Mouse (Mus musculus) kidney, adult 2 months (tissue): ENCODE results near the gene Igf1.

Experiments
- CTCF ChIP-seq: fragments of 200-500 bp; conservative IDR thresholded peaks from 2 replicates; pipeline ENCODE4 v1.5.1; 2011; ENCODE audit warnings: low read depth, mild to moderate bottlenecking, control low read depth, low read length, moderate library complexity, mixed read lengths; ENCODE audit not compliant: insufficient read depth, insufficient read length
- POLR2A ChIP-seq: fragments of 200-500 bp; IDR thresholded peaks from one replicate; pipeline ENCODE4 v1.6.1; 2011; ENCODE audit warnings: low read depth, low read length, control low read depth

DNA sequence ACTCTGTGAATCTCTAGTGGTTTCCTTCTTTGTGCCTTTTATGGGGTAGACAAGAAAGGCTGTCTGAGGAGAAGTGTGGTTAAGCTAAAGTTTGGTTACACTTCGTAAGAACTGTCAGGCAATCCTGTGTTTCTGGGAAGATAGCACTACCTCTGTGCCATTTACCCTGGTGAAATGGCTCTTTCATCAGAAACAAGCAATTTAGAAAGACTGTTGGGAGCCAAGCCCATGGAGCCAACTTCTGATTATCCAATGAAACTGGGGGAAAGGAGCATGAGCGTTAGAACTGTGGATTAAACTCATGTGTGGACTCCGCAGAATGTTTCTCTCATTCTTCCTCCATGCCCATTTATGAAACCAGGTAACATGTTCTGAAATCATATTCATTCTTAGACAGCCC is 15.5 kb downstream of the Igf1 start:
- no peak for TF ChIP-seq CTCF
- TF ChIP-seq POLR2A: no peak
